Mouse (Mus musculus): Measurements from ENCODE around the gene Nrg4. TPM values are rescaled to one million over a fixed set of nuclear protein-coding genes. Genes with fewer than 3 reads are reported as not detected.
"Not testable (repeated sequence)": the region's sequence is repeated elsewhere in the genome, so short reads cannot be mapped to it uniquely, and the experiment has no call there.

The Nrg4 gene
- polyA plus RNA-seq, 1 experiment from 2014 or later: 1.6 TPM

DNA sequence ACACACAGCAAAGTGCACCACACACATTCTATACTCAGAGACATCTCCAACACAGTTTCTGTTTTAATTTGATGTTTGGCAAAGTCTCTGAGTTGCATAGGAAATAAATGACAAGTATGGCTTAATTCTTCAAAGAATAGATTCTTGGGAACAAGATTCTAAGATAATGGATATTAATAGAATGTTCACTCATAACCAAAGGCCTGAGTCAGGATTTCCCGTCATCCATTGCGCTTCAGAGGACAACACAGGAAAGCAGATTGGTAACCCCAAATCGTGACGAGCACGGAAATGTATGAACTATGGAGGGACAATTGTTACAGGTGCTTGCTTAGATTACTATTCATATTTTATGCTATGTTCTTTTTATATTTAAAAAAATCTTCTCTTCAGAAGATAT lies 71.6 kb downstream of the Nrg4 start:
- no peak overlapping the region for H3K4me2 ChIP-seq (replicated peaks; ENCODE audit: low read depth)
- TF ChIP-seq EP300 (optimal IDR thresholded peaks at IDR 0.05) (no peak), CTCF (IDR thresholded peaks at IDR 0.05; ENCODE audit: low read depth) (no peak)

GRCm38 (mm10) chr9:55253849-55254248 lies 72.8 kb downstream of the Nrg4 start:
- H3K27me3 ChIP-seq (ENCODE audit: control insufficient read depth, insufficient read depth, low read length): no peaks in the 10 kb centered on the region
- 51% methylated on average over 1 of the region's 1 CpGs for WGBS
- no peak overlapping the region for H3K27ac ChIP-seq (replicated peaks)
- H3K9me3 ChIP-seq (ENCODE audit: control insufficient read depth, low read length): no peaks in the 10 kb centered on the region
- no peak overlapping the region for H3K4me3 ChIP-seq (ENCODE audit: low read depth, low read length)
- TF ChIP-seq EP300 (optimal IDR thresholded peaks at IDR 0.05): no peak
- TF ChIP-seq CTCF (IDR thresholded peaks at IDR 0.05; ENCODE audit: low read depth): no peak
- no peak overlapping the region for H3K9ac ChIP-seq (ENCODE audit: low read length)
- no peak for DNase-seq (ENCODE audit: low spot score)
- H3K4me2 ChIP-seq (replicated peaks; ENCODE audit: low read depth): no peak overlapping the region
- H3K36me3 ChIP-seq (ENCODE audit: control insufficient read depth, insufficient read depth, low read length): no peaks in the 10 kb centered on the region
- H3K4me1 ChIP-seq (replicated peaks; ENCODE audit: control insufficient read depth, insufficient read depth): no peaks in the 10 kb centered on the region
- no peak for ATAC-seq (ENCODE audit: low FRiP score, low TSS enrichment)

More for the DNA sequence above, 71.6 kb downstream of the Nrg4 start:
- Histone ChIP-seq H3K9me3 (ENCODE audit: control insufficient read depth, low read length) (no peaks in the 10 kb centered on the region), H3K4me1 (replicated peaks; ENCODE audit: control insufficient read depth, insufficient read depth) (no peaks in the 10 kb centered on the region), H3K27me3 (ENCODE audit: control insufficient read depth, insufficient read depth, low read length) (no peaks in the 10 kb centered on the region), H3K9ac (ENCODE audit: low read length) (no peak overlapping the region), H3K27ac (replicated peaks) (no peak overlapping the region), H3K4me3 (ENCODE audit: low read depth, low read length) (no peak overlapping the region), H3K36me3 (ENCODE audit: control insufficient read depth, insufficient read depth, low read length) (no peaks in the 10 kb centered on the region)
- ATAC-seq (ENCODE audit: low FRiP score, low TSS enrichment): no peak
- WGBS: 92% methylated on average over 5 of the region's 5 CpGs
- no peak for DNase-seq (ENCODE audit: low spot score)

- H3K27me3 ChIP-seq (ENCODE audit: control insufficient read depth, insufficient read depth, low read length); H3K4me3 ChIP-seq (ENCODE audit: low read depth, low read length); DNase-seq (ENCODE audit: low spot score); H3K36me3 ChIP-seq (ENCODE audit: control insufficient read depth, insufficient read depth, low read length); H3K27ac ChIP-seq (replicated peaks); H3K4me1 ChIP-seq (replicated peaks; ENCODE audit: control insufficient read depth, insufficient read depth); ATAC-seq (ENCODE audit: low FRiP score, low TSS enrichment); H3K9ac ChIP-seq (ENCODE audit: low read length); H3K4me2 ChIP-seq (replicated peaks; ENCODE audit: low read depth); H3K9me3 ChIP-seq (ENCODE audit: control insufficient read depth, low read length): not testable (repeated sequence)
- WGBS: 56% methylated on average over 2 of the region's 2 CpGs
- peak; percentile 58 for TF ChIP-seq CTCF (IDR thresholded peaks at IDR 0.05; ENCODE audit: low read depth)
These were observed 74.5 kb downstream of the Nrg4 start for GRCm38 (mm10) chr9:55252097-55252496.

DNA sequence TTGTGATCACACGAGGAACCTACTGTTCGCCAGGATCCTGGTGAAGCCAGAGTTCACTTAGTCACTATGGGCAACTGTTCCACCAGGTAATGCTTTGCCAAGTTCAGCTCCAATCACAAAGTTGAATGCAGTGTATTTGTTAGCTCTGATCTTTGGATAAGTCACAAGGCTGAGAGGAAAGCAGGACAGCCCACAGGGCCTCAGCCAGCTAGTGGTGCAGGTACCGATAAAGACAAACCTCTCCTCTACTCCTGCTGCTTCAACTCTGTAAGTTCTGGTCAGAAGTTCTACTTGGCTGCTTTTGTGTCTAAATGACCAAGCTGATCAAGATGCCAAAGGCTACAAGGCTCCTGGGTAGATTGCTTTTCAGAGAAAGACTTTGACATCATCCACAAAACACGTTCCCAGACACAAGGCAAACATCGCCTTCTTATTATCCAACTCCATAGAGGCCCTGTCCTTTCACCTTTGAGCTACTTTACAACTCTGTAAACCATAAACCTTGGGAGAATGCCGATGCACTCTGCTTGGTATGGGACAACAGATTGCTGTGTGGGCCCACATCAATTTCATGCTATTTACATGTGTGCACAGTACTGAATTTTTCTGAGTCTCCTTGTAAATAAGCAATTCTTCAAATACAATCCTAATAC lies 75.9 kb downstream of the Nrg4 start:
- no peak overlapping the region for H3K4me2 ChIP-seq (replicated peaks; ENCODE audit: low read depth)
- no peaks in the 10 kb centered on the region for H3K9me3 ChIP-seq (ENCODE audit: control insufficient read depth, low read length)
- TF ChIP-seq EP300 (optimal IDR thresholded peaks at IDR 0.05) (no peak), CTCF (IDR thresholded peaks at IDR 0.05; ENCODE audit: low read depth) (no peak)
- no peak overlapping the region for H3K27ac ChIP-seq (replicated peaks)
- H3K4me3 ChIP-seq (ENCODE audit: low read depth, low read length): no peak overlapping the region
- DNase-seq (ENCODE audit: low spot score) (peak; percentile 23), ATAC-seq (ENCODE audit: low FRiP score, low TSS enrichment) (peak; percentile 81)
- no peaks in the 10 kb centered on the region for H3K36me3 ChIP-seq (ENCODE audit: control insufficient read depth, insufficient read depth, low read length)
- H3K9ac ChIP-seq (ENCODE audit: low read length): no peak overlapping the region
- WGBS: 68% methylated on average over 6 of the region's 6 CpGs
- no peaks in the 10 kb centered on the region for H3K27me3 ChIP-seq (ENCODE audit: control insufficient read depth, insufficient read depth, low read length)
- no peaks in the 10 kb centered on the region for H3K4me1 ChIP-seq (replicated peaks; ENCODE audit: control insufficient read depth, insufficient read depth)

DNA sequence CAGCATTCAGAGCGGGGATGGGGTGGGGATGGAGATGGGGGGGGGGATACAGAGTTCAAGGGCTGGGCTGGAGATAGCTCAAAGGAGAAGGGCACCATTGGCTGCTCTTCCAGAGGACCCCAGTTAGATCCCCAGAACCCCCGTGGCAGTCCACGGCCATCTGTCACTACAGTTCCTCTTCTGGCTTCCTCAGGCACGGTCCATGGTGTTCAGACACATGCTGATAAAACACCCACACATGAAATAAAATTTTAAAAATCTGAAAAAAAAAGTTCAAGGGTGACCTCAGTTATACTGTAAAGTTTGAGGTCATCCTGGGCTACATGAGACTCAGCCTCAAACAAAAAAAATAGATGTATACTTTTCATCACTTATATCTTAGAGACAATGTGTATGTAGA lies 78.2 kb downstream of the Nrg4 start:
- Histone ChIP-seq H3K27ac (replicated peaks) (no peak overlapping the region), H3K9me3 (ENCODE audit: control insufficient read depth, low read length) (no peaks in the 10 kb centered on the region), H3K4me3 (ENCODE audit: low read depth, low read length) (no peak overlapping the region), H3K36me3 (ENCODE audit: control insufficient read depth, insufficient read depth, low read length) (no peaks in the 10 kb centered on the region), H3K27me3 (ENCODE audit: control insufficient read depth, insufficient read depth, low read length) (no peaks in the 10 kb centered on the region), H3K4me1 (replicated peaks; ENCODE audit: control insufficient read depth, insufficient read depth) (no peaks in the 10 kb centered on the region), H3K4me2 (replicated peaks; ENCODE audit: low read depth) (no peak overlapping the region), H3K9ac (ENCODE audit: low read length) (no peak overlapping the region)
- WGBS: 81% methylated on average over 4 of the region's 4 CpGs
- DNase-seq (ENCODE audit: low spot score): no peak
- TF ChIP-seq CTCF (IDR thresholded peaks at IDR 0.05; ENCODE audit: low read depth): no peak
- no peak for TF ChIP-seq EP300 (optimal IDR thresholded peaks at IDR 0.05)
- ATAC-seq (ENCODE audit: low FRiP score, low TSS enrichment): no peak

DNA sequence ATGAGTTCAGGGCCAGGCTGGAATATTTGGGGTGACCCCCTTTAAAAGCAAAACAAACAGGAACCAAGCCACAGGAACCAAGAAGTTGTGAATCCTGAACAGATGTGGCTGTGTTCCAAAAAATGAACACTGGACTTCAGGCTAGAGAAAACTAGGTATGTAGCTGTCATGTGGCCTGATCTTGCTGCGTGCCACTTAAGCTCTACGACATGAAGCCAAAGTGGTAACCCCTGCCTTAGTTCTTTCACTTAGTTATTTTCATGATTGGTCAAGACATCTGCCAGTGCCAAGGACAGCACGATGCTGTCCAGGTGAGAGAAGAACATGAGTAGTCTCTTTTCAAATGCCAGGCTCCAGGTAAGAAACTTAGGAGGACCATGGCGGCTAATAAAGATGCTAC lies 79.7 kb downstream of the Nrg4 start:
- Histone ChIP-seq H3K9me3 (ENCODE audit: control insufficient read depth, low read length) (no peaks in the 10 kb centered on the region), H3K4me3 (ENCODE audit: low read depth, low read length) (no peak overlapping the region), H3K27ac (replicated peaks) (no peak overlapping the region), H3K36me3 (ENCODE audit: control insufficient read depth, insufficient read depth, low read length) (no peaks in the 10 kb centered on the region), H3K4me1 (replicated peaks; ENCODE audit: control insufficient read depth, insufficient read depth) (no peaks in the 10 kb centered on the region), H3K27me3 (ENCODE audit: control insufficient read depth, insufficient read depth, low read length) (no peaks in the 10 kb centered on the region), H3K4me2 (replicated peaks; ENCODE audit: low read depth) (no peak overlapping the region), H3K9ac (ENCODE audit: low read length) (no peak overlapping the region)
- ATAC-seq (ENCODE audit: low FRiP score, low TSS enrichment) (no peak), DNase-seq (ENCODE audit: low spot score) (no peak)
- 89% methylated on average over 4 of the region's 4 CpGs for WGBS
- TF ChIP-seq EP300 (optimal IDR thresholded peaks at IDR 0.05) (no peak), CTCF (IDR thresholded peaks at IDR 0.05; ENCODE audit: low read depth) (no peak)
